Mouse (Mus musculus) left cerebral cortex, postnatal 14 days (tissue): ENCODE measurements at regions not wholly inside any gene's neighbourhood (a gene's known extent, or its start where the extent isn't known, plus 50 kb on each side); places are given as distances from the start of the nearest gene placed in this dataset.
A peak's percentile ranks its signal among the peaks of the same experiment; 100 is the strongest.

Source experiments
- DNase-seq, 2 experiments: peaks; one replicate each; pipeline ENCODE4 v3.0.0; 2021 to 2022; ENCODE audit warnings: low spot score in 2 of 2, mixed read lengths in 1 of 2
- intact Hi-C: fragments of 180-260 bp; cut with DNase I; formaldehyde crosslinking; loops from one replicate; pipeline ENCODE4 v1.15.1; 2025

GRCm38 (mm10) chr2:75357516-75357915 is 301.5 kb upstream of the Hnrnpa3 start:
- no peak for DNase-seq
- intact Hi-C loops, result no loop called here

- intact Hi-C loops, result no loop called here
- DNase-seq, result no peak
These were observed 298.1 kb upstream of the Hnrnpa3 start for GRCm38 (mm10) chr2:75360936-75361335.

GRCm38 (mm10) chr2:75376666-75377065 is 282.4 kb upstream of the Hnrnpa3 start:
- no peak for DNase-seq
- intact Hi-C loops, result no loop called here

- no peak for DNase-seq
- intact Hi-C loops, result no loop called here
These were observed 273.4 kb upstream of the Hnrnpa3 start for GRCm38 (mm10) chr2:75385551-75386263.

GRCm38 (mm10) chr2:75386636-75387035 is 272.4 kb upstream of the Hnrnpa3 start:
- DNase-seq, result no peak
- intact Hi-C loops, result no loop called here

- no peak for DNase-seq
- intact Hi-C loops, result no loop called here
These were observed 267.0 kb upstream of the Hnrnpa3 start for GRCm38 (mm10) chr2:75392041-75392440.

- intact Hi-C loops, result no loop called here
- peak in 1 of 2 experiments; percentile 14 for DNase-seq
These were observed 264.0 kb upstream of the Hnrnpa3 start for GRCm38 (mm10) chr2:75394928-75395673.

- intact Hi-C loops, result no loop called here
- no peak for DNase-seq
These were observed 263.0 kb upstream of the Hnrnpa3 start for GRCm38 (mm10) chr2:75396016-75396415.

GRCm38 (mm10) chr2:75400291-75400870 is 258.7 kb upstream of the Hnrnpa3 start:
- no peak for DNase-seq
- intact Hi-C loops, result no loop called here

- DNase-seq, result no peak
- intact Hi-C loops, result no loop called here
These were observed 255.3 kb upstream of the Hnrnpa3 start for GRCm38 (mm10) chr2:75403791-75404190.

- no peak for DNase-seq
- intact Hi-C loops, result no loop called here
These were observed 253.4 kb upstream of the Hnrnpa3 start for GRCm38 (mm10) chr2:75405524-75406214.

GRCm38 (mm10) chr2:75406721-75407455 is 252.2 kb upstream of the Hnrnpa3 start:
- intact Hi-C loops, result no loop called here

GRCm38 (mm10) chr2:75407560-75407959 is 251.5 kb upstream of the Hnrnpa3 start:
- intact Hi-C loops, result no loop called here
- peak in 1 of 2 experiments; percentile 27 for DNase-seq

More at GRCm38 (mm10) chr2:75406721-75407455, 252.2 kb upstream of the Hnrnpa3 start:
- DNase-seq, result no peak

GRCm38 (mm10) chr2:75408016-75408415 is 251.0 kb upstream of the Hnrnpa3 start:
- intact Hi-C loops, result no loop called here
- no peak for DNase-seq

- intact Hi-C loops, result no loop called here
- DNase-seq, result no peak
These were observed 249.3 kb upstream of the Hnrnpa3 start for GRCm38 (mm10) chr2:75409806-75410205.

- intact Hi-C loops, result no loop called here
- no peak for DNase-seq
These were observed 246.3 kb upstream of the Hnrnpa3 start for GRCm38 (mm10) chr2:75412735-75413134.

GRCm38 (mm10) chr2:75418689-75419088 is 240.4 kb upstream of the Hnrnpa3 start:
- no peak for DNase-seq
- intact Hi-C loops, result no loop called here

GRCm38 (mm10) chr2:75419142-75419541 is 239.9 kb upstream of the Hnrnpa3 start:
- intact Hi-C loops, result no loop called here
- no peak for DNase-seq
